Mouse (Mus musculus) heart, adult 2 months (tissue): Measurements from ENCODE around the gene Zfp146.
A peak's percentile ranks its signal among the peaks of the same experiment; 100 is the strongest.

Experiments
- CTCF ChIP-seq: fragments of 200-600 bp; IDR thresholded peaks from 2 replicates; pipeline ENCODE4 v1.8.1; 2022; ENCODE audit warnings: antibody characterized with exemption, mild to moderate bottlenecking, moderate library complexity
- EP300 ChIP-seq: fragments of 200-500 bp; IDR thresholded peaks from 2 replicates; pipeline ENCODE4 v1.6.1; 2011; ENCODE audit warnings: low read depth, low read length, control low read depth; ENCODE audit not compliant: insufficient read depth
- POLR2A ChIP-seq: fragments of 200-500 bp; IDR thresholded peaks from 2 replicates; pipeline ENCODE4 v1.6.1; 2011; ENCODE audit warnings: mild to moderate bottlenecking, low read depth, low read length, control low read depth; ENCODE audit not compliant: insufficient read depth

GRCm38 (mm10) chr7:30169583-30170282 is at the start of gene Zfp146:
- TF ChIP-seq CTCF (no peak), EP300 (peak; percentile 18; the same call in 1 of the 2 replicates), POLR2A (peak; percentile 91)
